Mouse (Mus musculus): Measurements from ENCODE around the gene Ubiad1. TPM values are rescaled to one million over a fixed set of nuclear protein-coding genes. Genes with fewer than 3 reads are reported as not detected.

The Ubiad1 gene
- polyA plus RNA-seq, 1 experiment from 2014 or later = 25.0 TPM

DNA sequence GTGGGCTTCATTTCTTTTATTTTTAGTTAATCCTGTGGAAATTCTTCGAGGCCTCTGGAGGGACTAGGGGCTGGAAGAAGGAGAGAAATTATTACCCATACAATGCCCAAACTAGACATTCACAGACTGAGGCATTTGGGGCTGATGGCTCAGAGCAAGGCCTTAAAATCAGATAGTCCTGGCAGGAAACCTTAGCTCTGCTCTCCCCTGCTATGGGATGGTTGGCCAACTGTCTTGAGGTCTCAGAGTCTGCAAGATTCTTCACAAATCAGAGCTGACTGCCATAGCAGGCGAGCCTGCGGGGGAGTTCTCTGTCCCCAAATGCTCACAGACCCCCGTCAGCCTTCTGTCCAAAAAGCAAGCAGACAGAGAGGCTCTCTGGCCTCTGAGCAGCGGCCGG, 27.0 kb downstream of the Ubiad1 start:
- no peak for DNase-seq (ENCODE audit: low spot score)
- no peaks in the 10 kb centered on the region for H3K36me3 ChIP-seq
- peak overlapping the region; percentile 50 for H3K27ac ChIP-seq
- 69% methylated on average over 6 of the region's 6 CpGs for WGBS
- H3K27me3 ChIP-seq (ENCODE audit: insufficient read depth, poor library complexity, severe bottlenecking) = peaks cover 43% of the 10 kb centered on the region
- H3K9me3 ChIP-seq = no peaks in the 10 kb centered on the region
- H3K4me3 ChIP-seq = no peak overlapping the region
- H3K4me1 ChIP-seq (replicated peaks) = peaks cover 31% of the 10 kb centered on the region

DNA sequence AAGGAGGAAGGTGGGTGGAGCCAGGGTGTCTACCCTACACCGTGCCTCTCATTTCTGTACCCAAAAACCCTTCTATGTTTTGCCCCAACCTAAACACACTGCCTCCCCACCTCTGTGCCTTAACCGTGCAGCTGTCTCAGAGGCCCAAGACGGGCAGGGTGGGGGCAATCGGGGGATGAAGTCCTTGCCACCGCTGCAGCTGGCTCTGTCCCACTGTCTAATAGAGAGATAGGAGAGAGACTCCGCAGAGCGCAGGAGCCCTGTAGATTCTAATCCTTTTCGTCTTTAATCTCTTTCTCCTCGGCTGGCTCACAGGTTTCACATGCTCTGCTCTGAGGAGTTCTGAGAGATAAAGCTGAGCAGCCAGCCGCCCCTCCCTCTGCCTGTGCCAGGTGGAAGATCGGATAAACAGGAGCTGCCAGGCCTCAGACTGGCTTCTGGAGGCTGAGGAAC, 27.5 kb downstream of the Ubiad1 start:
- WGBS = 56% methylated on average over 11 of the region's 11 CpGs
- no peak for DNase-seq (ENCODE audit: low spot score)

DNA sequence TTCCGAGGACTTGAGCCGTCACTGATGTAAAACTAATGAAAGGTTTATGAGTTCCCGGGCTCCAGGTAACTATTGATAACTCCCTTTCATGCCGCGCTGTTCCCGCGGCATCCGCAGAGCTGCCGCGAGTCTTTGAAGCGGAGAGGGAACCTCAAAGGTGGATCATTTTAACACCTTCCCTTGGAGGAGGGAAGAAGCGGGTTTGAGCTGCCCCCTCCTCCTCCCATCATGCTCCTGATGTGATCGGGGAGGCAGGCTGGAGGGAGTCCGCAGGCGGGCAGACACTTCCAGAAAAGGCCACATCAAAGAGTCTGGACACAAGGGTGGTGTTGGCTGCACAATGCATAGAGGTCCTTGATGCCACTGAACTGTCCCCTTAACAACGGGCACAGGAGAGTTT, 29.0 kb downstream of the Ubiad1 start:
- no peaks in the 10 kb centered on the region for H3K36me3 ChIP-seq
- no peaks in the 10 kb centered on the region for H3K9me3 ChIP-seq
- peaks cover 50% of the 10 kb centered on the region for H3K27me3 ChIP-seq (ENCODE audit: insufficient read depth, poor library complexity, severe bottlenecking)
- H3K4me1 ChIP-seq (replicated peaks) = peaks cover 31% of the 10 kb centered on the region
- no peak overlapping the region for H3K4me3 ChIP-seq
- H3K27ac ChIP-seq = 0 out of 2 replicates have a peak overlapping the region, but pooled peaks have one; percentile 5
- 18% methylated on average over 16 of the region's 16 CpGs for WGBS
- no peak for DNase-seq (ENCODE audit: low spot score)

More for the DNA sequence above, 27.5 kb downstream of the Ubiad1 start:
- no peak overlapping the region for H3K4me3 ChIP-seq
- H3K36me3 ChIP-seq = no peaks in the 10 kb centered on the region
- peaks cover 43% of the 10 kb centered on the region for H3K27me3 ChIP-seq (ENCODE audit: insufficient read depth, poor library complexity, severe bottlenecking)
- peaks cover 31% of the 10 kb centered on the region for H3K4me1 ChIP-seq (replicated peaks)
- H3K27ac ChIP-seq = peak overlapping the region; percentile 50
- H3K9me3 ChIP-seq = no peaks in the 10 kb centered on the region

DNA sequence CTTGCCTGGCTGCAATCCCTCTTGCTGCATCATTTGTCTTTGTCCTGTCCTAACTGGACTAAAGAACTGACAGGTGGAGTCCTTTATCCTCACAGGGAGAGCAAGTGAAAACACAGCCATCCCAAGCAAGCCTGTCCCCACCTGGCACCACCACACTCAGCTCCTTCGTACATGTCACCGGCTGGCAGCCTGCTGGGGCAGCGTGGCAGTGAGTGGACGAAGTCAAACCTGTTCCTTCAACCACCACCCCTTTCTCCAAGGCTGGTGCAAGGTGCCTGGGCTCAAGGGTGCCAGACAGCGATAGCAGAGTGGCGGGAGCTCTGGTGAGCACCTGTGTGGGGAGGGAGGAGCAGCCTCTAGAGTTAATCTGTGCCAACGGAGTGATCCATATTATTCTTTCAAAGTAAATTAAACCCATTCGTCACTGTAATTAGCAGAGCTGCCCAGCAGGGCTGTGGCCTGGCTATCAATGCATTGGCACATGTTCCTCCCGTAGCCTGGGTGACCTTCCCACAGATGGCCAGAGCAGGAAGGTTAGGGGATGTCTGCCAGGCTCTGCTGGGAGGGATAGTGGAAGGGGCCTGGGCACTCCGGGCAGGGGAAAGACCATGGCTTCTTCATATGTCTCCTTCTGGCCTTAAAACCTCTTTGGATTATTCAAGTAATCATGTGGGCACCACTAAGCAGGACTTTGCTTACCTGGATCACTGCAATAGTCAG, 36.2 kb downstream of the Ubiad1 start:
- Histone ChIP-seq H3K36me3 (no peaks in the 10 kb centered on the region), H3K9me3 (no peaks in the 10 kb centered on the region), H3K27me3 (ENCODE audit: insufficient read depth, poor library complexity, severe bottlenecking) (peaks cover 60% of the 10 kb centered on the region), H3K4me3 (no peak overlapping the region), H3K27ac (0 out of 2 replicates have a peak overlapping the region, but pooled peaks have one; percentile 16), H3K4me1 (replicated peaks) (peaks cover 49% of the 10 kb centered on the region)
- WGBS = 80% methylated on average over 10 of the region's 10 CpGs
- DNase-seq (ENCODE audit: low spot score) = no peak

DNA sequence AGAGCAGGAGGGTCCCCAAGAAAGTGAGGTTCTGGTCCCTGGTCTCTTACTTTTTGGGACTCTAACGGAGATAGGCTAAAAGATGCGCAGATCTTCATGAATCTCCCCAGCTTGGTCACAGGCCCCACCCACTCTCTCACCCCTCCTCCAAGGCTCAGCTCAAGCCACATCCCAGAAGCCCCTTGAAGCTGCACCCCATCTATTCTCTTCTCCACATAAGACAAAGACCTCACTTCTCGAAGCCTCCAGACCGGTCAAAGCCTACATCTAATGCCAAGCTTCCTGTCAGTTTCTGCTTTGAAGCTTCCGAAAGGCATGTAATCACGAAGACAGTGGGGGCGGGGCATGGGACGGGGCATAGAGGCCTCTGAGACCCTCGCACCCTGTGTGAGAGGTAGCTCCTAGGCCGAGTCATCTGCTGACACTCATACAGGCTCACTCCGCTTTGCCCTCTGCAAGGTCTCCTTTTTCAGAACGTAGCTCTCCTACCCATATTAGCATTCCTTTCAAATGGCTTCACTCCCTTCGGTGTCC, 39.2 kb downstream of the Ubiad1 start:
- no peaks in the 10 kb centered on the region for H3K9me3 ChIP-seq
- H3K27ac ChIP-seq = peak overlapping the region; percentile 67
- H3K4me1 ChIP-seq (replicated peaks) = peaks cover 73% of the 10 kb centered on the region
- peaks cover 79% of the 10 kb centered on the region for H3K27me3 ChIP-seq (ENCODE audit: insufficient read depth, poor library complexity, severe bottlenecking)
- no peaks in the 10 kb centered on the region for H3K36me3 ChIP-seq
- peak overlapping the region; percentile 30 for H3K4me3 ChIP-seq
- WGBS = 13% methylated on average over 13 of the region's 13 CpGs
- no peak for DNase-seq (ENCODE audit: low spot score)

DNA sequence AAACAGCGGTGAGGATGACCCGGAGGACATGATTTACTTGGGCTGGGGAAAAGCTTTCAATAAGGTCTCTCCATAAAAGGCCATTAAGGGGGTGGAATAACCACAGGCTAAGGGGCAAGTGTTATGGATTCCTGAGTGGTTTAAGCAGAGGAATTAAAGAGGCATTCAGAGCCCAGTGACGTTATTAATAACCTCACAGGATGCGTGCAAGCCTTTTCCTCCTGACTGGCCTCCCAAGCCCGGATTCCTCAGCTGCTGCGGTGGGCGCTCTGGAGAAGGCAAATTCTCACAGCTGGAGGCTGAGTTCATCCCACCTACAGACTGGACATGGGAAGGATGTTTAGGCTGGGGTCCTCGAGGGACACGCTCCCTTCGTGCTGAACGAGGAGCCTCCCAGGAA, 39.8 kb downstream of the Ubiad1 start:
- Histone ChIP-seq H3K4me1 (replicated peaks) (peaks cover 78% of the 10 kb centered on the region), H3K27me3 (ENCODE audit: insufficient read depth, poor library complexity, severe bottlenecking) (peaks cover 83% of the 10 kb centered on the region), H3K36me3 (no peaks in the 10 kb centered on the region), H3K9me3 (no peaks in the 10 kb centered on the region), H3K27ac (peak overlapping the region; percentile 67), H3K4me3 (peak overlapping the region; percentile 30)
- WGBS = 12% methylated on average over 11 of the region's 11 CpGs
- DNase-seq (ENCODE audit: low spot score) = no peak

DNA sequence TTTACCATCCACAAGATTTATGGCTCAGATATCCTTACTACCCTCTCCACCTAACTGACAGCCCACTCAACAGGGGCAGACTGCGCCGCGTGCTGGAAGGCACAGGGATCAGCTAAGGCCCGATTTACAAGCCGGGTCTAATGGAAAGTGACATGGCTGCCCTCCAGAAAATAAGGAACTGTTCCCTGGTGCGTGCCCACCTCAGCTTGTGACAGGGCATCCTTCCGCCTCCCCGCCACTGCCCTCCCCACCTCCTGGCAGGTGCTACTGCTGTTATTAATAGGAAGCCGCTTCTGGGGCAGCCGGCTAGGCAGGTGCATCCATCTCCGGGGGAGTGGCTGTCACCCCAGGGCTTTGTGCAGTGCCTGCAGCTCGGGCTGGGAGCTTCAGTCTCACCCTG, 41.2 kb downstream of the Ubiad1 start:
- no peak overlapping the region for H3K4me3 ChIP-seq
- peaks cover 78% of the 10 kb centered on the region for H3K27me3 ChIP-seq (ENCODE audit: insufficient read depth, poor library complexity, severe bottlenecking)
- H3K36me3 ChIP-seq = no peaks in the 10 kb centered on the region
- no peaks in the 10 kb centered on the region for H3K9me3 ChIP-seq
- no peak for DNase-seq (ENCODE audit: low spot score)
- peaks cover 83% of the 10 kb centered on the region for H3K4me1 ChIP-seq (replicated peaks)
- WGBS = 22% methylated on average over 12 of the region's 12 CpGs
- H3K27ac ChIP-seq = peak overlapping the region; percentile 73

DNA sequence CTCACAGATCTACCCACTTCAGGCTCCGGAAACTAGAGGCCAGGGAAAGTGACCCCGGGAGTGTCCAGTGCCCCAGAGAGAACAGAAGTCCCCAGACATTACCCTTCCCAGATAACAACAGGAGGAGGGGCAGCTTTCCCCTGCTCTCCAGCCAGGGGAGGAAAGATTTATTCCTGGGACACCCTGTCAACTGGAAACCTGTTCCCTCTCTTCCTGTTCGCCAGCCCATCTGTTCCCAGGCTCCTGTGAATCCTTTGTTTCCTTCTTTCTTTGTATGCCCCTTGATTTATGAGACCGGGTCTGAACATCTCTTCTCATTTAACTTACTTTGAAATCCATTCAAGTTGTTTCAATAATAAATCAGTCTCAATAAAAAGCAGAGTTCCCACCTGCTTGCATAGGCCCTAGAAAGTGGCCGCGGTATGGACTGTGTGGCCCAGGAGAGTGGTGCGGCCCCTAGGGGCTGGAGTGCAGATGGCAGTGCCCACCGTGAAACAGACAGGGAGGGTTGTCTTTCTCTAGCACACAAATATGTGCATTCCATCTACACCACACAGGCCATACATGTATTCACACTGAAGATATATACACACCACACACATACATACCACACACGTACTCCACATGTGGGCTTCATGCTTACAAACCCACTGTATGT, 45.0 kb downstream of the Ubiad1 start:
- no peaks in the 10 kb centered on the region for H3K36me3 ChIP-seq
- DNase-seq (ENCODE audit: low spot score) = no peak
- no peaks in the 10 kb centered on the region for H3K9me3 ChIP-seq
- peak overlapping the region; percentile 86 for H3K27ac ChIP-seq
- H3K4me3 ChIP-seq = no peak overlapping the region
- 65% methylated on average over 9 of the region's 9 CpGs for WGBS
- H3K4me1 ChIP-seq (replicated peaks) = peaks cover 77% of the 10 kb centered on the region
- peaks cover 41% of the 10 kb centered on the region for H3K27me3 ChIP-seq (ENCODE audit: insufficient read depth, poor library complexity, severe bottlenecking)

DNA sequence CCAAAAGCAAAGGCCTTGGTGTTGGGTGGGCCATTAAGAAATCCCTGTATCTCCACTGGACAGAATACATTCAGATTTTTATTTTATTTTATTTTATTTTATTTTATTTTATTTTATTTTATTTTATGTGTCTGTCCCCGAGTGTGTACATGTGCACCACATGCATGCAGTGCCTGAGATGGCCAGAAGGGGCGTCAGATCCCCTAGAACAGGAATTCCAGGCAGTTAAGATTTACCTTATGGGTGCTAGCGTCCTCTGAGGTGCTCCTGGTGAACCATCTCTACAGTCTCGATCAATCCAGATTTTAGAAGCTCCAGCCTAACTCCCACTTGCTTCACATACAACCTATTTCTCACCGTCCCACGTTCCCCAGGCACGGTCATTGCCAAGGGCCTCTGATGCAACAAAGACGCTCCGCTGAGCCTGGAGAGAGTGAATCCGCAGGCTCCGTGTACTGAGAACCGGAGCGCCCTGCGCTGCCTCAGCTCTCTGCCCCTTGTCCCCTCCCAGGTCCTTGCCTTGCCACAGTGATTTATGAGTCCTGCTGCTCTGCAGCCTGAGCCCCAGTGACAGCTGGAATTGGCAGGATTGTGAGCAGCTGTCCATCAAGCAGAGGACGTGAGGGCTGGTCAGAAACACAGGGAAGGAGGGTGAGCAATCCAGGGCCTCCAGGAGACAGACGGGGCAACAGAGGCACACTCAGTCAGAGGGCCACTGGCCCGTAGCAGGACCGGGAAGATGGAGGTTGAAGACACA, 46.9 kb downstream of the Ubiad1 start:
- WGBS = 72% methylated on average over 18 of the region's 18 CpGs
- Histone ChIP-seq H3K36me3 (no peaks in the 10 kb centered on the region), H3K27ac (peak overlapping the region; percentile 86), H3K9me3 (no peaks in the 10 kb centered on the region), H3K4me3 (no peak overlapping the region), H3K27me3 (ENCODE audit: insufficient read depth, poor library complexity, severe bottlenecking) (peaks cover 23% of the 10 kb centered on the region), H3K4me1 (replicated peaks) (peaks cover 80% of the 10 kb centered on the region)
- peak; percentile 57 for DNase-seq (ENCODE audit: low spot score)

DNA sequence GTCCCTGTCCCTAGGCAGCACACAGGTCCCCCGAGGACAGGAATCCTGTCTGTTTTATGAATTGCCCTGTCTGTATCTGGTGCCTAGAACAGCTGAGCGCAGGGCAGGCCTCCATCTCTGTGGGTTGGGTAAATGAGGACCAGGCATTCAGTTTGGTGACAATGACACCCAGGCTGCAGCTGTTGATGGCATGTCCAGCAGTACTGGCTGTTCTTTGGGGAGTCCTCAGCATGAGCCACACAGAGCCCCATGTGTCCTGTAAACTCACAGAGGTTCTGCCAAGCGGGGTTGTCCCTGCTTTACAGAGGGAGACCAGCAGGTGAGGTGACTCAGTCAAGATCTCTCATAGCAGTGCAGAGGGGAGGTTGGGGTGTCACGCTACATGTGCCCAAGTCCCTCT, 47.5 kb downstream of the Ubiad1 start:
- H3K4me1 ChIP-seq (replicated peaks) = peaks cover 83% of the 10 kb centered on the region
- 87% methylated on average over 4 of the region's 4 CpGs for WGBS
- H3K27ac ChIP-seq = peak overlapping the region; percentile 86
- no peak overlapping the region for H3K4me3 ChIP-seq
- H3K36me3 ChIP-seq = no peaks in the 10 kb centered on the region
- no peaks in the 10 kb centered on the region for H3K9me3 ChIP-seq
- no peak for DNase-seq (ENCODE audit: low spot score)
- H3K27me3 ChIP-seq (ENCODE audit: insufficient read depth, poor library complexity, severe bottlenecking) = peaks cover 17% of the 10 kb centered on the region

DNA sequence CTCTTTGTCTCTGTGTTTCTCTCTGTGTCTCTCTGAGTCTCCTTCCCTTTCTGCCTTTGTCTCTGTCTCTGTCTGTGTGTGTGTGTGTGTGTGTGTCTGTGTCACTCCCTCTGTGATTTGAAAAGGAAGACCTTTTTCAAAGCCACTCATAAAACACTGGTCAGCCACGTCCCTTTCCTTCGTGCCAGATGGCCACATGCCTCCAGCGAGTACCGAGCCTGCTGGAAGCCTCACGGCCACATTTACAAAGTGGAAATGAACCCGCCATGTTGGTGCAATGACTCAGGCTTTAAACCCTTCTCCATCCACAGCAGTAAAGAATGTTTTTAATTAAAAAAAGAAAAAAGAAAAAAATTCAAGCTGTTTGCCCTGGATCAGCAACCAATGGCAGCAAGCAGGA, 48.7 kb downstream of the Ubiad1 start:
- Histone ChIP-seq H3K4me1 (replicated peaks) (peaks cover 79% of the 10 kb centered on the region), H3K9me3 (no peaks in the 10 kb centered on the region), H3K27me3 (ENCODE audit: insufficient read depth, poor library complexity, severe bottlenecking) (peaks cover 5% of the 10 kb centered on the region), H3K27ac (peak overlapping the region; percentile 29; the same call in 1 of the 2 replicates), H3K36me3 (no peaks in the 10 kb centered on the region), H3K4me3 (no peak overlapping the region)
- 62% methylated on average over 6 of the region's 6 CpGs for WGBS
- no peak for DNase-seq (ENCODE audit: low spot score)

DNA sequence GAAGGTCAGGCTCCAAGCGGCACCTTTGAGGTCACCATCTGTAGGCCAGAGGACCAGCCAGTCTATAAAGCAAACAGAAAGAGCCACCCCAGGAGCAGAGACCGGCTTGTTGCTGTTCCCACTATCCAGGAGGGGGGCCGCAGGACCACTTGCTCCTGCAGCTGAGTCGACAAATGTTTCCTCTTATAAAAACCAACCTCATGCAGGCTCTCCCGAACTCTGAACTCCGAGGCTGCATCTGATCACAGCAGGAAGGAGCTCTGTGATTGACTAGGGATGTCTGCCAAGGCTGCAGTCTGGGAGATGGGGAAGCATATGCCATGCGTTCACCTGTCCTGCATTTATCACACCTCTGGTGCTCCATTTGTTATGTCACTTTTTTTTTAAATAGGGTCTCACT, 49.4 kb downstream of the Ubiad1 start:
- Histone ChIP-seq H3K4me1 (replicated peaks) (peaks cover 76% of the 10 kb centered on the region), H3K9me3 (no peaks in the 10 kb centered on the region), H3K27me3 (ENCODE audit: insufficient read depth, poor library complexity, severe bottlenecking) (peaks cover 3% of the 10 kb centered on the region), H3K27ac (peak overlapping the region; percentile 71; the same call in 1 of the 2 replicates), H3K36me3 (no peaks in the 10 kb centered on the region), H3K4me3 (no peak overlapping the region)
- no peak for DNase-seq (ENCODE audit: low spot score)
- 58% methylated on average over 7 of the region's 7 CpGs for WGBS

All from hindbrain, embryonic 10.5 days (tissue).